Mouse (Mus musculus): Measurements from ENCODE around the gene Alkal2.

- TF ChIP-seq CTCF (conservative IDR thresholded peaks at IDR 0.05; ENCODE audit: insufficient read depth, insufficient read length, low read depth, low read length) (no peak), POLR2A (IDR thresholded peaks at IDR 0.05; ENCODE audit: low read depth, low read length) (no peak)
These were observed 44.1 kb downstream of the Alkal2 start for GRCm38 (mm10) chr12:30928182-30928581.

All from kidney, adult 2 months (tissue).